Mouse (Mus musculus) retina, embryonic 14.5 days (tissue): ENCODE results near the gene Dusp5.
A peak's percentile ranks its signal among the peaks of the same experiment; 100 is the strongest.
"Not testable (repeated sequence)": the region's sequence is repeated elsewhere in the genome, so short reads cannot be mapped to it uniquely, and the experiment has no call there.

Source experiments
- DNase-seq: peaks from one replicate; pipeline ENCODE4 v3.0.0-alpha.2; 2015; ENCODE audit warnings: low spot score

The Dusp5 gene

DNA sequence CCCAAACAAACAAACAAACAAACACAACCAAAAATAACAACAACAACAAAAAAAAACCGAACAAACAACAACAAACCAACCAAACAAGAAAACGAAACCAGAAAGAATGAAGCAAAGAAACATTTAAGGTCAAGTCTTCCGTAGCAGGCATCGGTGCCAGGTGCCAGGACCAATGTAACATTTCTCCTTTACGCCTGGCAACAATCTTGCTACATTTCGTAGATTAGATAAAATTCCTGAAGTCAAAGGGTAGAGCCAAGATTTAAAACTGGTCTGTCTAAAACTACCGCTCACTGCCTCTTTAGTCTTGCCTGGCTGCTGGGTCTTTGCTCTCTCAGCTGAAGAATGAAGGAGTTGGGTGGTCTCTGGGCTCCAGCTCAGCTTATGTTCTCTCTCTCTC, 47.2 kb downstream of the Dusp5 start:
- DNase-seq, result no peak

DNA sequence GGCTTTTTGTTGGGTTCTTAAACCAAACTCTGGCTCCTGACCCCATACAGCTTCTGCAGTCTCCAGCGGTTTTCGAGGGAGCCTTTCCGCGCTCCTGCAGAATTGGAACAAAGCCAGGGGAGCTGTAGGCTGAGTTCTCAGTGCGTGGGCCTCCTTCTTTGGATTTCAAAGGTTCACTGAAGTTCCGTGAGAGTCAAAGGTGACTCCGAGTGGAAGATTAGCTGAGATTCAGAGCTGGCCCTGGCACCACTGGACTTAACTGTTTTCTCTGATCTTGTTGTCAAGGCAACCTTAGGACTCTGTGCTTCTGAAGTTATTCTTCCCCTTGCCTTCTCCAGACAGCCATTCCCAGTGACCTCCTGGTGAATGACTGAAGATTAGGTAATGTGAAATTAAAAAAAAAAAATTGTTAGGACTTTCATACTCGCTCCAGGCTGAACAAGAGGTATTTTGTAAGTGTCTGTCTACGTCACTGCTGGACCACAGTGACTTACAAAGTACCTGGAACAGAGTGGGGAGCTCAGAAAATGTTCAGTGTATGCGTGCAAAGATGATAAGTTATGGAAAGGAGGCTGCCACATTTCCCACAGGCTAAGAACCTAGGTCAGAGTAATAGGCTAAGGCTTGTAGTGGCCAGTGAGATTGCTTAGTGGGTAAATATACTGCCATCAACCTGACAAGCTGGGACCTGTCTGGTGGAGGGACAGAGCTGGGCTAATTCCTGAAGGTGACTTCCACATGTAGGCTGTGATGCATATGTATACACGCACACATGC, 48.3 kb downstream of the Dusp5 start:
- DNase-seq, result no peak

DNA sequence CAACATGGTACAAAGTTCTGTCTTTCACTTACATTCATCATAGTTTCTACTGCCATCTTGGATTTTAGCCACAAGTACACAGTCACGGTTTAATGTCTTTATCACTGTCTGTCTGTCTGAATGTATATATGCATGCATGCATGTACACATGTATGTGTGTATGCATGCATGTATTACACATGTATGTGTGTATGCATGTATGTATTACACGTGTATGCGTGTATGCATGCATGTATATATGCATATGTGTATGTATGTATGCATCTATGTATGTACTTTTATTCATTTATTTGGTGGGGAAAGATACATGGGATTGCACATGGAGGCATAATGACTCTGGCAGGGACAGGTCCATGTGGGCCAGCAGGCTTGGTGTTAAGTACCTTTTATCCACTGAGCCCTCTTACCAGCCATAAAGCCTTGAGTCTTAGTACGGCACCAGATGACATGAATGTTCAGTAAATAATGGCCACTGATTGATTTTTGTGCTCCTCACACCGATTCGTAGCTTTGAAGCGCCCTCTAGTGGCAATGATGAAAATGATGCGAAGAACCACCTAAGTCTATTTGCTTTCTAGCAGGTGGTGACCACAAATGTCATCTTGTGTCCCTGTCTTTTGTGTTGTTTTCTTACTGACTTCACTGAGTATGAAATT, 49.8 kb downstream of the Dusp5 start:
- DNase-seq, result peak; percentile 90

DNA sequence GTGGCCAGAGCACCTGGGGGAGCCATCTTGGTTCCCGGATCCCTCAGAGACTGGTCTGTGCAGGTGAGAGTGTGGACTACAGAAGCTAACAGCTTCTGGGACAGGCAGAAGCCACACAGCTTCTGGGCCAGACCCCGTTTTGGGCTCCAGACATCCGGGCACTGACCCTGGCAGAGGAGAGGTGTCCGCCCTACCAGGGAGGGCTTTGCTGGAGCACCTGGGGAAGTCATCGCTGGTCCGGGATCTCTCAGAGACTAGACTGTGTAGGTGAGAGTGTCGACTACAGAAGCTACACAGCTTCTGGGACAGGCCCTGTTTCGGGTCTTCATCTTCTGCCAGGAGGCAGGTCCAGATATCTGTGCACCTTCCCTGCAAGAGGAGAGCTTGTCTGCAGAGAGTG, 51.4 kb downstream of the Dusp5 start:
- DNase-seq, result not testable (repeated sequence)

DNA sequence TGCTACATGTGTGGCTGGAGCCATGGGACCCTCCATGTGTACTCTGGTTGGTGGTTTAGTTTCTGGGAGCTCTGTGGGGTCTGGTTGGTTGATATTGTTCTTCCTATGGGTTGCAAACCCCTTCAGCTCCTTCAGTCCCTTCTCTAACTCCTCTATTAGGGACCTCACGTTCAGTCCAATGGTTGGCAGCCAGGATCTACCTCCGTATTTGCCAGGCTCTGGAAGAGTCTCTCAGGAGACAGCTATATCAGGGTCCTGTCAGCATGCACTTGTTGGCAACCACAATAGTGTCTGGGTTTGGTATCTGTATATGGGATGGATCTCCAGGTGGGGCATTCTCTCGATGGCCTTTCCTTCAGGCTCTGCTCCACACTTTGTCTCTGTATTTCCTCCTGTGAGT, 58.8 kb downstream of the Dusp5 start:
- not testable (repeated sequence) for DNase-seq

DNA sequence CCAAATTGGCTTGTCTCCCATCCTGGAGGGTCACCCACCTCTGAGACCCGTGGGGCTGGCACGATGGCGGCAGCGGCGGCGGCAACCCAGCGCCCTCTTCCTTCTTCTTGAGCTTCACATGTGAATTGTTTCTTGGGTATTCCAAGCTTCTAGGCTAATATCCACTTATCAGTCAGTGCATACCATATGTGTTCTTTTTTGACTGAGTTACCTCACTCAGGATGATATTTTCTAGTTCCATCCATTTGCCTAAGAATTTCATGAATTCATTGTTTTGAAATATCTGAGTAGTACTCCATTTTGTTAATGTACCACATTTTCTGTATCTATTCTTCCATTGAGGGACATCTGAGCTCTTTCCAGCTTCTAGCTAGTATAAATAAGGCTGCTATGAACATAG, 60.1 kb downstream of the Dusp5 start, which contains the start of gene Nutf2-ps1:
Gene Nutf2-ps1, minus strand, starts transcription at position 101 of the 400 bp plus-strand sequence.
- not testable (repeated sequence) for DNase-seq
